Mouse (Mus musculus): ENCODE results near the gene Cib2. TPM values are rescaled to one million over a fixed set of nuclear protein-coding genes. Genes with fewer than 3 reads are reported as not detected.

Gene Cib2
- polyA plus RNA-seq, 1 experiment from 2014 or later = 15.3 TPM

DNA sequence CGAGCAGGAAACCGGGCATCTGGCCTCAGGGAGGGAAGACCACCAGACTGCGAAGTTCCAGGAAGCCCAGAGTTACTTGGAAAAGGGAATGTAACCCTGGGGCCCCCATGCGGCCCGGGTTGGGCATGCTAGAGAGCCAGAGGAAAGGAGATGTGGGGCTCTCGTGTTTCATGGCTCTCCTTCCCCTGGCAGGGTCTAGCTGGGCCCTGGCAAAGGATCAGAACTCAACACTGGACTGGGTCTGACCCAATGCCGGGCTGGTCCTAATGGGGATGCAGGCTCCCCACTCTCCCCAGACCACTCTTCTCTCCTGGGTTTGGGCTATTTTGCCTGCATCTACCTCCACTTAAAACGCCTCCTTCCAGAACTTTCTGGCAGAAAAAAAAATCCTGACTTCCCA is 1.3 kb downstream of the Cib2 start:
- Histone ChIP-seq H3K4me1 (ENCODE audit: control insufficient read depth, insufficient read depth, low read length) (0 out of 2 replicates have a peak, but pooled peaks cover 8% of the 10 kb centered on the region), H3K27ac (ENCODE audit: low read length) (no peak overlapping the region), H3K36me3 (ENCODE audit: control insufficient read depth, insufficient read depth, low read length) (no peaks in the 10 kb centered on the region), H3K9ac (replicated peaks; ENCODE audit: low read depth, low read length) (no peak overlapping the region), H3K4me3 (ENCODE audit: low read depth, low read length) (no peak overlapping the region), H3K9me3 (ENCODE audit: control insufficient read depth, low read depth, low read length) (no peaks in the 10 kb centered on the region), H3K27me3 (ENCODE audit: control insufficient read depth, insufficient read depth, low read length) (no peaks in the 10 kb centered on the region), H3K4me2 (replicated peaks; ENCODE audit: low read depth, low read length) (no peak overlapping the region)
- 71% methylated on average over 8 of the region's 8 CpGs for WGBS
- ATAC-seq (ENCODE audit: insufficient number of reproducible peaks, insufficient read depth, low FRiP score, low read depth) = no peak

DNA sequence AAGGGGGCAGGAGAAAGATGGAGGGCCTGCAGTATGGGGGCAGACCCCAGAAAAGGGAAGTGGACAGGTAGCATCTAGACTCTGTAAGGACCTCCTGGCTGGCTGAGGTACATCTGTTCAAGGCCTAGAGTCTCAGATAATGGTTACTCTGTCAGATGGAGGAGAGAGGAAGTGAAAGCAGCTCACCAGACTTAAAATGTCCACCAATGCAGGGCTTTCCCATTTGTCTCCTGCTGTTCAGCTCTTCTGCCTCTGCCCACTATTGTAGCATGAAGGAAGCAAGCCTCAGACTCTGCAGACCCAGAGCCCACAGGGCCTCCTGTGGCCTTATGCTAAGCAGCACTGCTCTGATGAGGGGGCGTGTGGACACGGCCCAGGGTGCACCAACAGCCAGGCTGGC is 5.0 kb downstream of the Cib2 start:
- WGBS = 77% methylated on average over 2 of the region's 2 CpGs
- Histone ChIP-seq H3K4me2 (replicated peaks; ENCODE audit: low read depth, low read length) (no peak overlapping the region), H3K27ac (ENCODE audit: low read length) (no peak overlapping the region), H3K4me3 (ENCODE audit: low read depth, low read length) (no peak overlapping the region), H3K27me3 (ENCODE audit: control insufficient read depth, insufficient read depth, low read length) (no peaks in the 10 kb centered on the region), H3K4me1 (ENCODE audit: control insufficient read depth, insufficient read depth, low read length) (0 out of 2 replicates have a peak, but pooled peaks cover 4% of the 10 kb centered on the region), H3K9ac (replicated peaks; ENCODE audit: low read depth, low read length) (no peak overlapping the region), H3K36me3 (ENCODE audit: control insufficient read depth, insufficient read depth, low read length) (no peaks in the 10 kb centered on the region), H3K9me3 (ENCODE audit: control insufficient read depth, low read depth, low read length) (no peaks in the 10 kb centered on the region)
- no peak for ATAC-seq (ENCODE audit: insufficient number of reproducible peaks, insufficient read depth, low FRiP score, low read depth)

DNA sequence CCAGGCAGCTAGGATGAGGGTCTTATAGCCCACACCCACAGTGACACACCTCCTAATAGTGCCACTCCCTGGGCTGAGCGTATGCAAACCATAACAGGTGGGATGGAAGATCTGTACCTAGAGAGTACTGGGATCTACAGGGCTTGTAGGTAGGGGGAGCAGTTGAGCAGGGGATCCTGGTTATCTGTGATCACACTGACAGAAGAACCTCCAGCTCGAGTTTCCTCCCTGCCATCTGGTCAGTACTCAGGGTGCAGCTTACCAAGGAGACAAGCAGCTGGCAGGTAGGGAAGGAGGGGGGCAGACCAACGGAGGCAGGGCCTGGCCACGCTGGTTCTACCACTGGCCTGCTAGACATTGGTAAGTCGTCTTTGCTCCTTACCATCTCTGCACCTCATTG is 7.6 kb downstream of the Cib2 start:
- 10% methylated on average over 5 of the region's 5 CpGs for WGBS
- Histone ChIP-seq H3K27ac (ENCODE audit: low read length) (no peak overlapping the region), H3K36me3 (ENCODE audit: control insufficient read depth, insufficient read depth, low read length) (no peaks in the 10 kb centered on the region), H3K9ac (replicated peaks; ENCODE audit: low read depth, low read length) (no peak overlapping the region), H3K4me2 (replicated peaks; ENCODE audit: low read depth, low read length) (no peak overlapping the region), H3K27me3 (ENCODE audit: control insufficient read depth, insufficient read depth, low read length) (no peaks in the 10 kb centered on the region), H3K4me1 (ENCODE audit: control insufficient read depth, insufficient read depth, low read length) (no peaks in the 10 kb centered on the region), H3K4me3 (ENCODE audit: low read depth, low read length) (no peak overlapping the region), H3K9me3 (ENCODE audit: control insufficient read depth, low read depth, low read length) (no peaks in the 10 kb centered on the region)
- ATAC-seq (ENCODE audit: insufficient number of reproducible peaks, insufficient read depth, low FRiP score, low read depth) = no peak

DNA sequence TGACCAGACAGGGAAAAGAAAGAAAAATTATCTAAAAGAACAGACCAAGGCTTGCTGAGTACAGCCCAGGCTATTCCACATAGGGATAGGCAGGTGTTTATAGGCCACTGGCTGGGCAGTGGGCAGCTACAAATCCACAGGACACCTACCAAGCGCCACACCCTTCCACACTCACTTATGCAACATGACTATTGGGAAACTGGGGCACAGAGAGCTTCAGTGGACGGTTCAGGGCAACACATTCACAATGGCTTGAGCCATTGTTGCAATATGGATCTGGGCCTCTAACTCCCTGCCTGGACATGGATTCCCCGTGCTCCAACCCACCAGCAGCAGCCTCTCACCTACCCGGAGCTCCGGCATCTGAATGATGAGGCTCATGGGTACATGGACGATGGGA is 10.6 kb downstream of the Cib2 start:
- Histone ChIP-seq H3K27ac (ENCODE audit: low read length) (no peak overlapping the region), H3K9me3 (ENCODE audit: control insufficient read depth, low read depth, low read length) (no peaks in the 10 kb centered on the region), H3K9ac (replicated peaks; ENCODE audit: low read depth, low read length) (no peak overlapping the region), H3K27me3 (ENCODE audit: control insufficient read depth, insufficient read depth, low read length) (no peaks in the 10 kb centered on the region), H3K4me2 (replicated peaks; ENCODE audit: low read depth, low read length) (no peak overlapping the region), H3K4me3 (ENCODE audit: low read depth, low read length) (no peak overlapping the region), H3K4me1 (ENCODE audit: control insufficient read depth, insufficient read depth, low read length) (no peaks in the 10 kb centered on the region), H3K36me3 (ENCODE audit: control insufficient read depth, insufficient read depth, low read length) (no peaks in the 10 kb centered on the region)
- 87% methylated on average over 6 of the region's 6 CpGs for WGBS
- ATAC-seq (ENCODE audit: insufficient number of reproducible peaks, insufficient read depth, low FRiP score, low read depth) = no peak

DNA sequence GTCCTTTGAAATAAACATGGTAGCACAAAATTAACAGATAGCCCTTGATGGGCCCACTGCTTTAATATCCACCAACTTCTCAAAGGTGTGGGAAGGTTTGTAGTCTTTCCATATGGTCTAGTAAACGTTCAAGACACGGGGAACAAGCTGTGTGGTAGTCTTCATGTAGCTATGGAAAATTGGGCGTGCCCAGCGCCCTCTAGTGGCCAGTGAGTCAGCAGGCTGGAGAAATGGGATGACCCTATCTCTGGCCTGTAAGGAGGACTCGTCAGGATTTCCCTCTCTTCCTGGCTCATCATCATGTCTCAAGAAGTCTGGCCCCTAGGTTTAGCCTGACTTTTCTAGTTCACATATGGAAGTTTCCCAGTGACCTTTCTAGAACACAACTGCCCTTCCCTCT is 12.5 kb downstream of the Cib2 start:
- H3K4me3 ChIP-seq (ENCODE audit: low read depth, low read length) = no peak overlapping the region
- no peak overlapping the region for H3K27ac ChIP-seq (ENCODE audit: low read length)
- no peaks in the 10 kb centered on the region for H3K27me3 ChIP-seq (ENCODE audit: control insufficient read depth, insufficient read depth, low read length)
- no peak for ATAC-seq (ENCODE audit: insufficient number of reproducible peaks, insufficient read depth, low FRiP score, low read depth)
- no peak overlapping the region for H3K9ac ChIP-seq (replicated peaks; ENCODE audit: low read depth, low read length)
- no peaks in the 10 kb centered on the region for H3K4me1 ChIP-seq (ENCODE audit: control insufficient read depth, insufficient read depth, low read length)
- H3K4me2 ChIP-seq (replicated peaks; ENCODE audit: low read depth, low read length) = no peak overlapping the region
- no peaks in the 10 kb centered on the region for H3K9me3 ChIP-seq (ENCODE audit: control insufficient read depth, low read depth, low read length)
- 24% methylated on average over 5 of the region's 5 CpGs for WGBS
- H3K36me3 ChIP-seq (ENCODE audit: control insufficient read depth, insufficient read depth, low read length) = no peaks in the 10 kb centered on the region

DNA sequence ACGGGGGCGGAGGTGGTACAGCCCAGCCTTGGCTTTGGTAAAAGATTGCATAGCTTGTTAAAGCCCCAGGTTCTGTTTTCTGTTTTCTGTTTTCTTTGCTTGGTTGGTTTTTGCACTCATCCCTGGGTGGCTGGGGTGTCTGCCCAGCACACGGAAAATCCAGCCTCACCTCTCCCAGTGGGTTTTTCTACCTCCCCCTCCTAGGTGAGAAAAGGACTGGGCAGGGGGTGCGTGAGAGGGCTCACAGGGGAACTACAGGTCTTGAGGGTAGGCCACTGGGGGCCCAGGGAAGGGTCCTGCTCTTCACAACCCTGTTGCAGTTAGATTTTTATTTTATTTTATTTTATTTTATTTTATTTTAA is 15.1 kb downstream of the Cib2 start:
- Histone ChIP-seq H3K36me3 (ENCODE audit: control insufficient read depth, insufficient read depth, low read length) (no peaks in the 10 kb centered on the region), H3K27ac (ENCODE audit: low read length) (no peak overlapping the region), H3K4me3 (ENCODE audit: low read depth, low read length) (no peak overlapping the region), H3K4me1 (ENCODE audit: control insufficient read depth, insufficient read depth, low read length) (no peaks in the 10 kb centered on the region), H3K27me3 (ENCODE audit: control insufficient read depth, insufficient read depth, low read length) (no peaks in the 10 kb centered on the region), H3K4me2 (replicated peaks; ENCODE audit: low read depth, low read length) (no peak overlapping the region), H3K9me3 (ENCODE audit: control insufficient read depth, low read depth, low read length) (no peaks in the 10 kb centered on the region), H3K9ac (replicated peaks; ENCODE audit: low read depth, low read length) (no peak overlapping the region)
- WGBS = 84% methylated on average over 4 of the region's 4 CpGs
- ATAC-seq (ENCODE audit: insufficient number of reproducible peaks, insufficient read depth, low FRiP score, low read depth) = no peak

DNA sequence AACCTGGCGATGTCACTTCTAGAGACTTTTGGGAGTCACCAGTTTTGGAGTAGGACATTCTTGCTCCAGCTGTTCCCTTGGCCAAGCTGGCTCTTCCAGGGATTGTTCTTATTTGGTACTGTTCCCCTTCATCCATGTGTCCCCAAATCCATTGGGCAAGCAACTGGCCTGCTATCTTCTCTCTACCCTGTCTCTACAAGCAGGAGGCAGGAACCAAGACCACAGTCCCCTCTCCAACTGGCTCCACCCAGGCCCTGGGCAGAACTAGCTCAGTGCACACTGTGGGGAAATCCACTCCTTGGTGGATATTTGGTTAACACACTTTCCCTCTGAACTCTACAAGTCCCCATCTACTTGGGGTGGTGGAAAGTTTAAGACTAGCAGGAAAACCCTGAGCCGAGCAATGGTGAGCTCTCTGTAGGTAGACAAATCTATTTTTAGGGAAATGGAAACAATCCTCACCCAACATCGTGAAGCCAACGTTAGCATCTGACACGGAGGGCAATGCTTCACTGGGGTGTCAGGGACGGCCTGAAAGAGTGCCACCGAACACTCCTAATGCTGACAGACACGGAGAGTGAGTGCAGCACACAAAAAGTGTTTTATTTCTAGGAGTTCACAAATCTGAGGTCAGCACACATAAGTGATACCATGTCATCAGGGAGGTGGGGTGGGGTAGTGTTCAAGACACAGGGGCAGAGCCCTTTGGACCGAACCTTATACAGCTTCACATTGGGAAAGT is 15.6 kb downstream of the Cib2 start:
- ATAC-seq (ENCODE audit: insufficient number of reproducible peaks, insufficient read depth, low FRiP score, low read depth) = no peak
- no peaks in the 10 kb centered on the region for H3K27me3 ChIP-seq (ENCODE audit: control insufficient read depth, insufficient read depth, low read length)
- no peaks in the 10 kb centered on the region for H3K4me1 ChIP-seq (ENCODE audit: control insufficient read depth, insufficient read depth, low read length)
- no peaks in the 10 kb centered on the region for H3K9me3 ChIP-seq (ENCODE audit: control insufficient read depth, low read depth, low read length)
- no peak overlapping the region for H3K4me2 ChIP-seq (replicated peaks; ENCODE audit: low read depth, low read length)
- H3K9ac ChIP-seq (replicated peaks; ENCODE audit: low read depth, low read length) = no peak overlapping the region
- H3K4me3 ChIP-seq (ENCODE audit: low read depth, low read length) = no peak overlapping the region
- H3K27ac ChIP-seq (ENCODE audit: low read length) = no peak overlapping the region
- no peaks in the 10 kb centered on the region for H3K36me3 ChIP-seq (ENCODE audit: control insufficient read depth, insufficient read depth, low read length)
- 82% methylated on average over 9 of the region's 9 CpGs for WGBS

DNA sequence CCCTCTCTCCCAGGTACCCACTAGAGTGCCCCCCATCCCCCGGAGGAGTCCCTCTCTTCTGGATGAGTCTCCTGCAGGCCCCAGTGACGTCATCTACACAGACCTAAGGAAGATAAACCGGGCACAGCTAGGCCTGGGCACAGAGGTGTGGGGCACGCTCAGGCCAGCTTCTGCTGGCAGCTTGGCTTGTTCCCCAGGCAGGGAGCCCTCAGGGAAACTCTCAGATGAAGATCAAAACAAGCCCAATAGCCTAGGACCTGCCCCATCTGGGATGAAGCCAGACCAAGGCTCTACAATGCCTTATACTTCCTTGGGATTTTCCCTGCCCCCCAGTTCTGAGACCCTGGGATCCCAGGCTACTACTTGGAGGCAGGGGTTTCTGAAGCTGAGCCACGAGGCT is 19.2 kb downstream of the Cib2 start:
- Histone ChIP-seq H3K27ac (ENCODE audit: low read length) (no peak overlapping the region), H3K27me3 (ENCODE audit: control insufficient read depth, insufficient read depth, low read length) (no peaks in the 10 kb centered on the region), H3K4me2 (replicated peaks; ENCODE audit: low read depth, low read length) (no peak overlapping the region), H3K9ac (replicated peaks; ENCODE audit: low read depth, low read length) (no peak overlapping the region), H3K9me3 (ENCODE audit: control insufficient read depth, low read depth, low read length) (no peaks in the 10 kb centered on the region), H3K4me1 (ENCODE audit: control insufficient read depth, insufficient read depth, low read length) (no peaks in the 10 kb centered on the region), H3K36me3 (ENCODE audit: control insufficient read depth, insufficient read depth, low read length) (no peaks in the 10 kb centered on the region), H3K4me3 (ENCODE audit: low read depth, low read length) (no peak overlapping the region)
- WGBS = 76% methylated on average over 5 of the region's 5 CpGs
- ATAC-seq (ENCODE audit: insufficient number of reproducible peaks, insufficient read depth, low FRiP score, low read depth) = no peak

DNA sequence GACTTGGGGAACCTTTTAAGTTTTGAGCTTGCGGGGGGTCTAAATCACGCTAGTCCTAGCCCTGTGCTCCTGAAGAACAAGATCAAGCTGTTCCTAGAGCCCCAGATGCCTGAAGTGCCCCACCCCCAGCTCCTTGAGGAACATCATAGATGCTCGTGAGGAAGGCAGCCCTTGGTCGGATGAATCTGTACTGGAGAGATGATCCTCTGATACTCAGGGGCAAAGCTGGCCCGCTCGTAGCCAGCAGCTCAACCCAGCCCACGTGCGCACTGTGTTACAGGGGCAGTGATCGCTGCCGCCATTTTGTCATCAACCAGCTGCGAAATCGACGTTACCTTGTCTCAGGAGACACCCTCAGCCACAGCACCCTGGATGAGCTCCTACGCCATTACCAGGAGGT is 21.3 kb downstream of the Cib2 start, which contains the start of gene Sh2d7:
Gene Sh2d7 (plus strand): TSS at position 301 of the 400 bp plus-strand sequence.
- Histone ChIP-seq H3K27me3 (ENCODE audit: control insufficient read depth, insufficient read depth, low read length) (no peaks in the 10 kb centered on the region), H3K27ac (ENCODE audit: low read length) (no peak within 1 kb of the TSS), H3K4me2 (replicated peaks; ENCODE audit: low read depth, low read length) (no peak within 1 kb of the TSS), H3K36me3 (ENCODE audit: control insufficient read depth, insufficient read depth, low read length) (no peaks in the 10 kb centered on the region), H3K4me3 (ENCODE audit: low read depth, low read length) (no peak within 1 kb of the TSS), H3K9ac (replicated peaks; ENCODE audit: low read depth, low read length) (no peak within 1 kb of the TSS), H3K9me3 (ENCODE audit: control insufficient read depth, low read depth, low read length) (no peaks in the 10 kb centered on the region), H3K4me1 (ENCODE audit: control insufficient read depth, insufficient read depth, low read length) (no peaks in the 10 kb centered on the region)
- no peak for ATAC-seq (ENCODE audit: insufficient number of reproducible peaks, insufficient read depth, low FRiP score, low read depth)
- WGBS = 92% methylated on average over 14 of the region's 14 CpGs

Measured in stomach, embryonic 14.5 days (tissue).